Mouse (Mus musculus) liver, postnatal 0 days (tissue): ENCODE measurements at regions not wholly inside any gene's neighbourhood (a gene's known extent, or its start where the extent isn't known, plus 50 kb on each side); places are given as distances from the start of the nearest gene placed in this dataset.

Source experiments
- CTCF ChIP-seq: sonication (generic); IDR thresholded peaks from 2 replicates; pipeline ENCODE4 v1.5.1; 2016; ENCODE audit warnings: antibody characterized with exemption, low read depth
- EP300 ChIP-seq: IDR thresholded peaks from 2 replicates; pipeline ENCODE4 v1.6.1; 2016; ENCODE audit warnings: antibody characterized with exemption, low read depth, mild to moderate bottlenecking

GRCm38 (mm10) chr8:11065990-11066389 lies 57.7 kb upstream of the Irs2 start:
- no peak for TF ChIP-seq CTCF
- TF ChIP-seq EP300 = peak; percentile 54; the same call in 1 of the 2 replicates
